Mouse (Mus musculus) myocyte (in vitro differentiated cells): ENCODE measurements at regions not wholly inside any gene's neighbourhood (a gene's known extent, or its start where the extent isn't known, plus 50 kb on each side); places are given as distances from the start of the nearest gene placed in this dataset.

Experiments
- CEBPB ChIP-seq: IDR thresholded peaks from 2 replicates; pipeline ENCODE4 v1.6.1; 2011; ENCODE audit warnings: mild to moderate bottlenecking, moderate library complexity; ENCODE audit not compliant: poor library complexity, insufficient read depth, severe bottlenecking
- E2F4 ChIP-seq: IDR thresholded peaks from one replicate; pipeline ENCODE4 v1.6.1; 2011; ENCODE audit warnings: mild to moderate bottlenecking, control low read depth, moderate library complexity; ENCODE audit not compliant: insufficient read depth
- MAX ChIP-seq: IDR thresholded peaks from one replicate; pipeline ENCODE4 v1.6.1; 2011; ENCODE audit warnings: low read depth, mild to moderate bottlenecking, control low read depth
- MYOD1 ChIP-seq, 3 experiments: IDR thresholded peaks; one replicate each; pipeline ENCODE4 v1.6.1; 2011; ENCODE audit warnings: control low read depth in 2 of 3, low read depth in 2 of 3, mild to moderate bottlenecking in 2 of 3, moderate library complexity in 1 of 3; ENCODE audit not compliant: insufficient read length in 2 of 3, control insufficient read depth in 1 of 3
- MYOG ChIP-seq, 3 experiments: IDR thresholded peaks; one replicate each; pipeline ENCODE4 v1.6.1; 2011; ENCODE audit warnings: control low read depth in 2 of 3, low read depth in 2 of 3, mild to moderate bottlenecking in 2 of 3; ENCODE audit not compliant: insufficient read length in 2 of 3, control insufficient read depth in 1 of 3, insufficient read depth in 1 of 3
- POLR2A ChIP-seq: IDR thresholded peaks from one replicate; pipeline ENCODE4 v1.6.1; 2011; ENCODE audit warnings: low read depth, mild to moderate bottlenecking, control low read depth, moderate library complexity; ENCODE audit not compliant: insufficient read length
- POLR2AphosphoS2 ChIP-seq: IDR thresholded peaks from one replicate; pipeline ENCODE4 v1.6.1; 2011; ENCODE audit warnings: low read depth, control low read depth; ENCODE audit not compliant: insufficient read length
- TCF12 ChIP-seq: IDR thresholded peaks from one replicate; pipeline ENCODE4 v1.6.1; 2011; ENCODE audit warnings: mild to moderate bottlenecking, control low read depth; ENCODE audit not compliant: poor library complexity, insufficient read depth, severe bottlenecking
- TCF3 ChIP-seq: IDR thresholded peaks from one replicate; pipeline ENCODE4 v1.6.1; 2011; ENCODE audit warnings: low read depth, control low read depth; ENCODE audit not compliant: insufficient read length
- USF1 ChIP-seq: IDR thresholded peaks from one replicate; pipeline ENCODE4 v1.6.1; 2011; ENCODE audit warnings: low read depth, mild to moderate bottlenecking, control low read depth, moderate library complexity

- TF ChIP-seq TCF3, result no peak
- no peak for TF ChIP-seq POLR2A
- TF ChIP-seq USF1, result no peak
- no peak for TF ChIP-seq MAX
- no peak for TF ChIP-seq MYOG (IDR thresholded peaks at IDR 0.05; ENCODE audit: control insufficient read depth in 1 of 3, insufficient read depth in 1 of 3, insufficient read length in 2 of 3, low read depth in 2 of 3)
- no peak for TF ChIP-seq CEBPB
- TF ChIP-seq POLR2AphosphoS2, result no peak
- TF ChIP-seq TCF12, result no peak
- no peak for TF ChIP-seq MYOD1 (IDR thresholded peaks at IDR 0.05; ENCODE audit: control insufficient read depth in 1 of 3, insufficient read length in 2 of 3, low read depth in 2 of 3)
- TF ChIP-seq E2F4, result no peak
These were observed 537.3 kb downstream of the Tbc1d22a start for GRCm38 (mm10) chr15:86751436-86752136.
